Mouse (Mus musculus): ENCODE measurements around the gene Ift46. TPM values are rescaled to one million over a fixed set of nuclear protein-coding genes. Genes with fewer than 3 reads are reported as not detected.

Gene Ift46
- polyA plus RNA-seq, 1 experiment = 96.6 TPM

DNA sequence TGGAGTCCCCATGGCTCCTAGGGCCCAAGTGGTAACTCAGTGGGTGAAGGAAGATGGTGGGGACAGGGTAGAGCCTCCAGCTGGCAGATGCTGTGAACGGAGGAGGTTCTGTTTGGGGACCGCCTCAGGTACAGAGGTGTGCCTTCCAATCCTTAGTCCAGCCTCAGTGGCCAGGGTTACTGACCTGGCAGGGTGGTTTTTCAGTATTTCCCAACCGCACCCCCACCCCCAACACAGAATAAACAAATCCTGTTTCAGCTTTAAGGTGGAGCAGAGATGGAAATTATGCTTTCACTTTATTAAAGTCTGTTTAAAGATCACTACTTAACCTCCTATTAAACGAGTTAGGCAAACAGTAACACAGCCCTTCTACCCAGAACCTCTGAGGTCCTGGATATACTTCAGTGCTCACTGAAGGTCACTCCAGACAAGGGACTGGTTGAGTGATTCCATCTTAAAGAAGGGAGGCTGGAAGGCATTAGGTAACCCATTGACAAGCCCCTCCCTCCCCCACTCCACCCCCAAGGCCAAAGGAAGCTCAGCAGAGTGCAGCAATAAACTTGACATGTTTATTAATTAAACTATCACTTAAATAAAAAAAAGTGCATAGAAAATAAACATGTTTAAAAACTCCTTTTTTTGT is 35.2 kb downstream of the Ift46 start, which contains the start of gene Ttc36:
TSS of gene Ttc36 (minus strand) at position 265 of the 643 bp plus-strand sequence.
- no peak for DNase-seq (ENCODE audit: extremely low spot score in 1 of 2, low spot score in 1 of 2)

GRCm38 (mm10) chr9:44804678-44805077 is 37.0 kb downstream of the Ift46 start:
- DNase-seq (ENCODE audit: extremely low spot score in 1 of 2, low spot score in 1 of 2) = no peak

DNA sequence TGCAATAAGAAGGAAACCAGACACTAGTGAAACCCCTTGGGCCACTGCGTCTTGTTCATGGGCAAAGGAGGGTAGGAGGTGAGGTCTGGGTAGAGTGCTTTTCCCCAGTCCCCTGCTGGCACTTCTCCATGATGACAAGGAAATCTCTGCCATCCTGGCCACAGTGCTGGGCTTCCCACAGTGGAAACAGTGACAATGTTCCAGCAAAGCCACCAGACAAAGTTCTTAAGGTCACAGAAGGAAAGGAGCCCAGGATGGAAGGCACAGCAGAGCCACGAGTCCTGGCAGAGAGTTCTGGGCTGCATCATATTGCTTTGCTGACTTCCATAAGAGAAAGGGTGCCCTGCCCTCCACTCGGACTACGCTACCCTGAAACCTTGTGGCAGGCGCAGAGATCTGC is 37.8 kb downstream of the Ift46 start:
- no peak for DNase-seq (ENCODE audit: extremely low spot score in 1 of 2, low spot score in 1 of 2)

- no peak for DNase-seq (ENCODE audit: extremely low spot score in 1 of 2, low spot score in 1 of 2)
These were observed 39.4 kb downstream of the Ift46 start for GRCm38 (mm10) chr9:44807141-44807540.

DNA sequence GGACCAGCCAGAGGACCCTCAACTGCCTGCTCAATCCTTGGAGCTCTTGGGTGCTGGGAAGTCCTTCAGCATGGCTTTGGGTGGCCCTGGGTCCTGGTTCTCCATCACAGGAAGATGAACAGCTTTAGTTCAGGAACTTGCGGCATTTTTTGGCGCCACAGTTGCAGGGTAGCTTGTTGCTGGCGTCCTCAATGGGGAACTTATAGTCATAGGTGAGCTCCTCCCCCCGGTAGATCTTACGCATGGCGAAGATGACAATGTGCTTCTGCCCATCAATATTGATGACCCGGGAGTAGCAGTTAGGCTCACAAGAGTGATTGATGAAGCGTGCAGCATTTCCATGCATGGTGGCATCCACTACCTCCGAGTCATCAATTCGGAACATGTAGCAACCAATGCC is 40.1 kb downstream of the Ift46 start:
- DNase-seq (ENCODE audit: extremely low spot score in 1 of 2, low spot score in 1 of 2) = no peak

DNA sequence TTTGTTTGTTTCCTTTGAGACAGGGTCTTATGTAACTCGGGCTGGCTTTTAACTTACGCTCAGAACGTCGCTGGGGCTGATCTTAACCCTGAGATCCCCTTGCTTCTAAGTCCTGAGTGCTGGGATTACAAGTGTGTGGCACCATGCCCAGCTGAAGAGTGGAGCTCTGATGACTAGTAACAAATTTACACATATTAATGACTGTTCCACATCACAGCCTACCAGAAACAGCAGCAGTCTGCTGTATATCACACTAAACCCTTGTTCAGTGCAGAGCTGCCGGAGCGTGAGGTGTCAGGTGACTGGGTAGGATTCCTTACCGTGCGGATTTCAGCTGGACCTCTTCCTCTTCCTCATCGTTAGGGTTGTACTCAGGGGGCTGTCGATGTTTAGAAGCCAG is 42.6 kb downstream of the Ift46 start:
- DNase-seq (ENCODE audit: extremely low spot score in 1 of 2, low spot score in 1 of 2) = peak in 1 of 2 experiments; percentile 19

- no peak for DNase-seq (ENCODE audit: extremely low spot score in 1 of 2, low spot score in 1 of 2)
These were observed 46.5 kb downstream of the Ift46 start for GRCm38 (mm10) chr9:44814179-44814578.

DNA sequence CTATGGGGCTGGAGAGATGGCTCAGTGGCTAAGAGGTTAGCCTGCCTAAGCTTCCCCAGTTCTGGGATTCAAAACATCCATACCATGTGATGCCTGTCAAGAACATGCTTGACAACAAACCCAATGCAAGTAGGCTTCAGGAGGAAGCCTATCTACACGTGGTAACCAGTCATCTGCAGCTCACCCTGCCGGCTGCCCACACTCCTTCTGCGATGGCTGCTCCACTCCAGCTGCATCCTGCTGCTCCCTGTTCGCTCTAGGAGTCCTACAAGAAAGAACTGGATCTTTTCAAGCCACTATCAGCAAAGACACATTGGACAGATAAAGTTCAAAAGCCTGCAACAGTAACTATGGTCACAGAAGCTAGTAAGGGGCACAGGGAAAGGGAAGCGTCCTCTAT is 49.8 kb downstream of the Ift46 start:
- DNase-seq (ENCODE audit: extremely low spot score in 1 of 2, low spot score in 1 of 2) = no peak

GRCm38 (mm10) chr9:44819920-44820827 is 52.5 kb downstream of the Ift46 start:
- DNase-seq (ENCODE audit: extremely low spot score in 1 of 2, low spot score in 1 of 2) = no peak

DNA sequence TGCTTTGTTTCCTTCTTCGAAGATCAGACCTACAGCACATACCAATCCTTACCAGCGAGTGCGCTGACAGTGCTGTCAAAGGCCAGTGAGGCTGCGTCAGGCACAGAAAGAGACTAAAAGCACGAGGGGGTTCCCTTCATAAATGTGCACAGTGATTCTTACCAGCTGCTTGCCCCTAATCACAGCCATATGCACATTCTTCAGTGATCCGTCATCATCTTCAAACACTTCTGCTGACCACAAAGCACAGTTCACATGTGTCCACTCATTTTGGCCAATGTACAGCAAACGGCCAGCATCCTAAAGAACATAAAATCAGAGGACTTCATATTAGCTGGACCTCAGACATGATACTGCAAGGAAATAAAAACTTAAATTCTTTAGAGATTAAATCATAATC is 59.0 kb downstream of the Ift46 start:
- DNase-seq (ENCODE audit: extremely low spot score in 1 of 2, low spot score in 1 of 2) = no peak

DNA sequence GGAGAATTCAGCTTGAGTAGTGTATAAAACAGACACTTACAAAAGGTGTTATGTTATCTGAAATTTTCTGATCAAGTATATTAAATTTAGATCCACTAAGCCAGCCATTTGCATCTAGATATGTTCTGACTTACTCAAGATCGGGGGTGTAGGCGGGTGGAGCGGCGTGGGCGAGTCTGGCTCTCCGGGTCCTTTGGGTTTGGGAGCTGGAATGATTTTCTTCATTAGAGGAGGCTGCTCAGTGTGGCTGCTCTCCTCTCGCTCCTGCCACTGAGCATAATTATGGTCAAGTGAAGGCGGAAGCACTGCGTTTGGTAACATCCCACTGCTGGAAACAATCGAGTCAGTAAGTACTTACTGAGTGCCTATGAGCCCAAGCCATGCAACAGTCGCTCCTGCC is 61.2 kb downstream of the Ift46 start:
- peak in 1 of 2 experiments; percentile 64 for DNase-seq (ENCODE audit: extremely low spot score in 1 of 2, low spot score in 1 of 2)

- no peak for DNase-seq (ENCODE audit: extremely low spot score in 1 of 2, low spot score in 1 of 2)
These were observed 62.8 kb downstream of the Ift46 start for GRCm38 (mm10) chr9:44830506-44830905.

- no peak for DNase-seq (ENCODE audit: extremely low spot score in 1 of 2, low spot score in 1 of 2)
These were observed 64.6 kb downstream of the Ift46 start for GRCm38 (mm10) chr9:44832356-44832755.

DNA sequence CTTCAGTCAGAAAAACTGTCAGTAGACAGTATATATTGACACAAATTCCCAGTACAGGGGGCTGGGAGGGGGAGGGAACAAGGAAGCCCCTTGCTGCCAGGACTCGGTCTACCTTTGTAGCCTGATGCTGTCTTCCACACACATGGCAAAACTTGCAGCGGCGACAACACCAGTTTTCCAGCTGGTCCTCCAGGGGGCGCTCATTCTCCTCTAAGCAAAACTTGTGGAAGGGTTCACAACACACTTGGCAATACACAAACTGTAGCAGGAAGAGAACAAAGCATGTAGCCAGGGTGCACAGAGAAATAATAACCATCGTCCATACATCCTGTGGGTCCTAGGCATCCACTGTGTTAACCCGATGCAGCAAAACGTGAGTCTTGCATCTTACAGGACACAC is 68.7 kb downstream of the Ift46 start:
- peak; percentile 31 to 80 for DNase-seq (ENCODE audit: extremely low spot score in 1 of 2, low spot score in 1 of 2)

GRCm38 (mm10) chr9:44841241-44841640 is 73.5 kb downstream of the Ift46 start:
- DNase-seq (ENCODE audit: extremely low spot score in 1 of 2, low spot score in 1 of 2) = peak in 1 of 2 experiments; percentile 48

Other genes starting within 250 kb of the Ift46 start
- gene Cxcr5, start 206.0 kb upstream of the Ift46 start, polyA plus RNA-seq (2012; rRNA removed) = 0.04 TPM in 1 of 2 replicates, not detected in the other
- 40.9 and 44.6 TPM in 2 replicates for gene Ddx6, start 163.0 kb upstream of the Ift46 start, polyA plus RNA-seq (2012; rRNA removed)
- gene Treh, start 94.7 kb upstream of the Ift46 start, polyA plus RNA-seq (2012; rRNA removed) = 0.16 and 0.17 TPM in 2 replicates
- gene Phldb1, start 32.7 kb upstream of the Ift46 start, polyA plus RNA-seq (2012; rRNA removed) = 138 and 146 TPM in 2 replicates
- gene Arcn1, start 63 bp upstream of the Ift46 start, polyA plus RNA-seq (2012; rRNA removed) = 55.6 and 57.7 TPM in 2 replicates
- gene Tmem25, start 31.4 kb downstream of the Ift46 start, polyA plus RNA-seq (2012; rRNA removed) = 87.8 and 89.6 TPM in 2 replicates
- 0.88 and 1.4 TPM in 2 replicates for gene Ttc36, start 35.2 kb downstream of the Ift46 start, polyA plus RNA-seq (2012; rRNA removed)
- 29.9 and 32.5 TPM in 2 replicates for gene Kmt2a, start 113.4 kb downstream of the Ift46 start, polyA plus RNA-seq (2012; rRNA removed)
- gene Atp5l, start 152.8 kb downstream of the Ift46 start, polyA plus RNA-seq (2012; rRNA removed) = 723 and 788 TPM in 2 replicates
- gene Ube4a, start 197.7 kb downstream of the Ift46 start, polyA plus RNA-seq (2012; rRNA removed) = 25.3 and 27.4 TPM in 2 replicates
- 0.13 TPM in 1 of 2 replicates, not detected in the other for gene Cd3g, start 212.5 kb downstream of the Ift46 start, polyA plus RNA-seq (2012; rRNA removed)
- gene Cd3d, start 213.9 kb downstream of the Ift46 start, polyA plus RNA-seq (2012; rRNA removed) = 0.06 TPM in 1 of 2 replicates, not detected in the other
- 0.08 and 0.13 TPM in 2 replicates for gene Cd3e, start 241.7 kb downstream of the Ift46 start, polyA plus RNA-seq (2012; rRNA removed)